In genomic region chr6:117427351-117428142, GRCm38 (mm10) we compare ENCODE assay signal across 8 mouse cellular contexts.
A peak's percentile ranks its signal among the peaks of the same experiment; 100 is the strongest.
DNase-seq lines count a peak whose midpoint lies in the region; ATAC-seq and TF ChIP-seq lines count a peak whose summit lies in the region.

No protein-coding gene starts in this region.

- peak; percentile 32 to 62 for DNase-seq in heart, adult 18-20 months
- DNase-seq in embryo, embryonic 10.5 days (ENCODE audit: low spot score), result peak; percentile 74
- peak; percentile 46 for DNase-seq in heart, postnatal 4 days
- no peak for DNase-seq in right cerebral cortex, postnatal 4 days
- DNase-seq in liver, postnatal 0 days, result no peak
- DNase-seq in Muller cell, postnatal 12 days (ENCODE audit: inconsistent ontology term), result no peak

- 0 out of 2 replicates have a peak, but pooled peaks cover under 1% of the 10 kb centered on the region for H3K9me3 ChIP-seq in heart, embryonic 12.5 days (replicated peaks)
- H3K9me3 ChIP-seq in liver, postnatal 0 days (ENCODE audit: low read length), result no peaks in the 10 kb centered on the region

- no peak overlapping the region for H3K4me2 ChIP-seq in heart, embryonic 12.5 days
- H3K4me2 ChIP-seq in liver, postnatal 0 days (ENCODE audit: low read depth, low read length), result no peak overlapping the region

- H3K4me3 ChIP-seq in heart, embryonic 12.5 days, result no peak overlapping the region
- no peak overlapping the region for H3K4me3 ChIP-seq in liver, postnatal 0 days (ENCODE audit: low read depth, low read length)

- H3K36me3 ChIP-seq in heart, embryonic 12.5 days, result no peaks in the 10 kb centered on the region
- no peaks in the 10 kb centered on the region for H3K36me3 ChIP-seq in liver, postnatal 0 days (replicated peaks; ENCODE audit: insufficient read depth, low read length)

- TF ChIP-seq CTCF in liver, postnatal 0 days (IDR thresholded peaks at IDR 0.05; ENCODE audit: low read depth), result no peak

- no peak overlapping the region for H3K27ac ChIP-seq in heart, embryonic 12.5 days (ENCODE audit: poor library complexity, severe bottlenecking)
- no peak overlapping the region for H3K27ac ChIP-seq in liver, postnatal 0 days (ENCODE audit: low read depth)

- WGBS in heart, embryonic 12.5 days, result 38% methylated on average over 12 of the region's 12 CpGs
- WGBS in liver, postnatal 0 days (ENCODE audit: insufficient replicate concordance), result 28% methylated on average over 12 of the region's 12 CpGs

- peaks cover 21% of the 10 kb centered on the region for H3K4me1 ChIP-seq in heart, embryonic 12.5 days (replicated peaks)
- H3K4me1 ChIP-seq in liver, postnatal 0 days (ENCODE audit: insufficient read depth), result peaks cover 7% of the 10 kb centered on the region

- H3K27me3 ChIP-seq in heart, embryonic 12.5 days (replicated peaks), result peaks cover 11% of the 10 kb centered on the region; the same call in 1 of the 2 replicates
- no peaks in the 10 kb centered on the region for H3K27me3 ChIP-seq in liver, postnatal 0 days (ENCODE audit: insufficient read depth, low read length)

- no peak for ATAC-seq in heart, embryonic 12.5 days (ENCODE audit: insufficient number of reproducible peaks, low FRiP score)
- ATAC-seq in megakaryocyte progenitor cell, adult 5-6 weeks (replicated peaks; ENCODE audit: poor library complexity), result peak; percentile 52
- no peak for ATAC-seq in liver, postnatal 0 days

- H3K9ac ChIP-seq in heart, embryonic 12.5 days, result no peak overlapping the region
- H3K9ac ChIP-seq in liver, postnatal 0 days (replicated peaks), result no peak overlapping the region

- no peak for TF ChIP-seq EP300 in liver, postnatal 0 days (IDR thresholded peaks at IDR 0.05; ENCODE audit: low read depth)

Comparison
In these comparisons a context has a peak if more than half of its experiments do, and no peak if none do; other contexts are left out.
1. DNase-seq: peak in heart, adult 18-20 months (2 of 2), embryo, embryonic 10.5 days (single experiment) and heart, postnatal 4 days (single experiment); none in right cerebral cortex, postnatal 4 days (single experiment), liver, postnatal 0 days (single experiment) and Muller cell, postnatal 12 days (single experiment).